Mouse (Mus musculus) cerebellum, adult 9-11 months (tissue): Measurements from ENCODE around the gene Map1b.

Source experiments
- DNase-seq: peaks from one replicate; pipeline ENCODE4 v3.0.0; 2022

Map1b gene

DNA sequence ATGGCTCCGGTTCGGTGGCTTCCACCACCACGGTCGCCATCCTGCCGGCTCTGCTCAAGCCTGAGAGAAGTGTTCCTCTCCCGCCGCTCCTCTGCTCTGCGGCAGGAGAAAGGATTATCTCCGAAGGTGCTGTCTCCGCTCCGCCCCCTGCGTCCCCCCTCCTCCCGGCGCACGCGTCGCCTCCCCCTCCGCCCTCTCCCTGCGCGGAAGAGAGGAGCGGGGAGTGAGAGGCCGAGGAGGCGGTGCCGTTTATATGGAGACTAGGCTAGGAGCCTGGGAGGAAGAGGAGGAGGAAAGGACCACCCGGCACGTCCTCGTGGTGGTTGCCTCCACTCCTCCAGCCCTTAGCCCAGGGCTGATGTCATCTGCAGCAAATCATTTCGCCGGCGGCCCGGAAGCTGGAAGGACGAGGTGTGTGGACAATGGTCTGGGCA, at the start of gene Map1b:
TSS of gene Map1b (minus strand) at position 93 of the 434 bp plus-strand sequence.
- DNase-seq, result peak; percentile 90

- no peak for DNase-seq
These were observed 48.0 kb upstream of the Map1b start for GRCm38 (mm10) chr13:99564346-99564745.

- peak; percentile 68 for DNase-seq
These were observed 46.7 kb upstream of the Map1b start for GRCm38 (mm10) chr13:99563021-99563420.

DNA sequence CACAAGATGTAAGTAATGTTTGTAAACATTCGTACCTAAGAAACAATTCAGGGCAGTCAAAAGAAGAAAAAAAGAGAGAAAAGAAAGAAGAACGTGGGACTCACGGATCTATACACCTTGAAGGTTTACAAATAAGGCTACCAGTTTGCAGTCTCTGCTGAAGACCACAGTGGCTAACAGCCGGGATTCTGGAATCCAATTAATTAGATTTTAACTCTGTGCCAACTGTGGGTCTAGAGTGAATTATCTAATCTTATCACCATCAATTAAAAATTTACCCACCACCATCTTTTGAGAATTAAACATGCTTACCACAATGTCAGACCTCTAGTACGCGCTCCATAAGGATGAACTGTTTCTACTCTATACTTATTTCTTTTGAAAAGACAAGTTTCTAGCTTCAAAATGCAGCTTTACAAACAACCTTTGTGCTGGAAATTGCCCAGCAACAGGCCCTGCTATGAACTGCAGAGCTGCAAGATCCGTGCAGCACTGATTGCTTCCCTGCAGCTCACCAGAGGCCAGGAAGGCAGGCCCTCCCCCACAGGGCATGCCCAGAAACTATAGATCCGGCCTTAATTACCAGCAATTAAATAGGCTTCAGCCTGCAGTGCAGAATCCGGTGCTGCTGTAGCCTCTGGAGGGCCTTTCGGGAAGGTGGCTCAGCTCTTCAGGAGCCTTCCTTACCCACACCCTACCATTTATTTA, 45.7 kb upstream of the Map1b start:
- DNase-seq, result no peak

DNA sequence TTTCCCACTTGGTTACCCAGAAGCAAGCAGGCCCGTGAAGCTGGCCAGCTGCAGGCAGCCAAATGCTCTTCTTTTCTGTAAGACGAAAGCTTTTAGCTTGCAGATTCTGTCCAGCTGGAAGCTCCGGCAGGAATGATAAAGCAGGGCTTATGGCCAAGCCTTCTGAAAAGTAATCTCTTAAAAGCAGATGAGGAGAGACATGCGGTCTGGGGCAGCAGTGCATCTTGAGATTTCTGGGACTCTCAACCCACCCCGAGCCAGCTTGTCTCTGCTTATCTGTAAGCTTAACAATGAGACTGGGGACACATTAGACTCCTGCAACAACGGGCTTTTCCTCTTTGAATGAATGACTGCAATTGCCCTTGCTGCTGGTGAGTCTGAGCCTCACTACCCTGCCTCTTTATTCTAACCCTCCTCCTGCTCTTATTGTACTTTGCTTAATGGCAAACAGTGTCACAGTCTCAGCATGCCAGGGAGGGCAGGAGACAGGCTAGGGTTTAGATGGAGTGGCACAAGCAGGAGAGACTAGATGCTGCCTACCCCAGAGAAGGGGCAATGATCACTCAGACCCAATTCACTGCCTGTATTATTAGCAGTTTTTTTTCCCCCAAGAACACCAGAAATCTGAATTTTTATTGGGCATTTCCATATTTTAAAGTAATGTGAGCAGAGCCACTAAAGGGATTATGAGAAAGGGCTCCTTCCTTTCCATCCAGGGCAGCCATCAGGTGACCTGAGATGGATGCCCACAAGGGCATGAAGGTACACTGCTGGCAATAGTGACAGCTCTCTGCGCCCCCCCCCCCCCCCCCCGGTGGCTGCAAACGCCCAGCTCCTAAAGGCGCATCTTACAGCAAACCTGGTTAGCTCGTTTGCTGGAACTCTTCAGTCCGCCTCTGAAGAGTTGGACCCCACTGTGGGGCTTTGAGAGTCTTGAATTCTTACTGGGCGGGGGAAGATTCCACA, 44.6 kb upstream of the Map1b start:
- DNase-seq, result no peak

DNA sequence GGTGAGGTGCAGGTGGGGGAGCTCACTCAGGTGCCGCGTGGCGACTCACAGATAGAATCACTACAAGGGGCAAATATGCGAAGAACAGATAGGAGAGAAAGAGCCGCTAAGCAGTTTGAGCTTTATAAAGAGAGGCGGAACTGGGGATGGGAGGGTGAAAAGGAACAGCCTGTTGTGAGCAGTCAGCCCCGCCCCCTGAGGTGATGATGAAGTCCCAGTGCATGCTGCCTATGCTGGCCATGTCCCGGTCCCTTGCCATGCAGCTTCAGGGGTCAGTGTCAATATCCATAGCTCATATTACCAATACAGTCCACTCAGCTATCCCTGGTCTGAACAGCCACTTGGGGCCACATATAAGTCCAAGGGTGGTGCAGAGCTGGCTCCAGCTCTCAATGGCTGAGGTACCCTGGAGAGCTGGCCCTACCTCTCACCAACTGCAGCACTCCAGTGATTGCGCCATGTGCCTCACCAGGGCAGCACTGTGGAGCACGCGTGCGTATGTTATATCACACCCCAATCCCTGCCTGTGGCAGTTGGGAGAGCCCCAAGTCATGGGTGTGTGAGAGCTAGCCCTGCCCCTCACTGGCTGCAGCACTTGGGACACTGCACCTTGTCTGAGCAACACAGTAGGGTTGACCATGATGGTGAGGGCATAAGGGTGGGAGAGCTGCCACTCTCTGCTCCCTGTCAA, 42.0 kb upstream of the Map1b start:
- no peak for DNase-seq

GRCm38 (mm10) chr13:99557813-99558212, 41.5 kb upstream of the Map1b start:
- no peak for DNase-seq

DNA sequence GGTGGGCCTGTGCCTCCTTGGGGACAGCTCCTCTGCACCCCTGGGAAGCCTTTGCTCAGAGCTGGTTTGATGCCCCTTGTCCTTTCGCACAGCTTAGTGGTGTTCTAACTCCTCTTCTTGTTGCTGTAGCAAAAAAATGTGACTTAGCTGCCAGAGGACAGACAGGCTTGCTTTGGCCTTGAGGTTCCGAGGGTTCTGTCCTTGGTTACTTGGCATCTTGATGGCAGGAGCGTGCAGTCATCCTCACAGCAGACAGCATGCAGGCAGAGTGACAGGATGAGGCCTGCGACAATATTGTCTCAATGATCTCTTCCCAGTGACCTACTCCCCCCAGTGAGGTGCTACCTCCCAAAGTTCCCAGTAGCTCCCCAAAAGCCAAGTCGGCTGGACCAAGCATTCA, 41.0 kb upstream of the Map1b start:
- DNase-seq, result no peak

DNA sequence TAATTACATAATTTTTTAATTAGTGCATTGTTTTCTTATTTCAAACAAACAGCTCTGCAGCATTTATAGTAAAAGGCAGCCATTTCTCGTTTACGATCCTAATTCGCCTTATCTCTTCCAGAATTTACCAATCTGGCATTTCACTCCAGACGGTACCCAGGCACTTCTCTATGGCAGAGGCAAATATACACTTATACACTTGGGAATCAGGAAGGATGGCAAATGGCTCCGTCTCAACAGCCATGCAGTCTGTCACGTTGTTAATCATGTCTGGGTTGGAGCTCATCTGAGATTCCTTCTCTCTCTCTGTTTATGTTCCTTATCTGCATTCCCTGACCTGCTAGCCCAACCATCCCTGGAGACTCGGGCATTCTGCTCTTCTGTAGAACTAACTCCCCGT, 38.6 kb upstream of the Map1b start:
- no peak for DNase-seq

DNA sequence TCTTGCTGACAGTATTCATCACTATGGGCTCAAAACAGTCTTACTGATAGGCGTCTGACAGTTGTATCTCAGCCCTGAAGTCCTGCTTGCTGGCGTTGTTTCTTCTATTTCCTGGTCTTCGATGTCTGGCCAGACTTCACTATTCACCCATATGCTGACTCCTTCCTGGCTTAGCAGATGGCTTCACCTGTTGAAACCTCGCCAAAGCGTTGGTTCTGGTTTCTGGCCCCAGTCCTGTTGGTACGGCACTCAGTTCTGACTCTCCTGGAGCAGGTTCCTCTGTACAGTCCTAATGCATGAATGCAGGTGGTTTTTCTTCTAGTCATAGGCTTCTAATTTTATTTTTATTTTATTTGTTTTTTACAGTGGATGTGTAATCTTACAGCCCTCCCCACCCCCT, 38.1 kb upstream of the Map1b start:
- peak; percentile 96 for DNase-seq

- no peak for DNase-seq
These were observed 36.0 kb upstream of the Map1b start for GRCm38 (mm10) chr13:99552381-99552780.

- DNase-seq, result no peak
These were observed 34.5 kb upstream of the Map1b start for GRCm38 (mm10) chr13:99550679-99551369.

GRCm38 (mm10) chr13:99550060-99550459, 33.7 kb upstream of the Map1b start:
- no peak for DNase-seq

DNA sequence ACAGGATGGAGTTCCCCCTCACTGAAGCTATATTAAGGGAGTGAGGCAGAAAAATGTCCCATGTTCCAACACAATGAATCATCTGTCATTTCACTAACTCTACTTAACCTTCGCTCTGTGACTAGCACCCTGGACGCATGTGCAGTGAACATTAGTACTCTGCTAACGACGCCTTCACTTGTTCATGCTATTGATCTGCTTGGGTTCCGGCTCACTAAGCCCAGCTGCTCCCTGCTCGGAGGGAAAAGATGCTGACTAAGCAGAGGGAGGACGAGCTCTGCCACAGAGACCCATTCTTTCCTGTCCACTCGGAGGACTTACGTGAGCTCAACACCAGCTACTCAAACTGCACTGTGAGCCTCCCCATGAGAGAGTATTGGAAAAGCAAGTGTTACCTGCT, 33.2 kb upstream of the Map1b start:
- DNase-seq, result no peak

DNA sequence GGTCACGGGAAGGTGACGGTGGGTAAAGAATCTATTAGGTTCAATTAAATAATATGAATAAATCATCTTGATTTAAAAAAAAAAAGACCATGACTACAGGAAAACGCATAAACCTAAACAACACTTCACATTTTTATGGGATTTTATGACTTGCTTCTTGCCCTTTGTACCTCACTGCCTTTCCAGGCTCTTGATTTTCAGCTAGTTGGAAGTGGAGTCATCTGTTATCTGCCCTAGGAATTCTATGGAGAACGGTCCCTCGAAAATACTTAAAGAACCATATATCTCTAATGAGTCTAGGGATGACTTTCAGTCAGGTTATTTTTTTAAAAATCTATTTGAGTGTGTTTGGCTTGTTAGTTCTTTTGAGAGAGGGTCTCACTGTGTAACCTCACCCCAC, 30.5 kb upstream of the Map1b start:
- no peak for DNase-seq

DNA sequence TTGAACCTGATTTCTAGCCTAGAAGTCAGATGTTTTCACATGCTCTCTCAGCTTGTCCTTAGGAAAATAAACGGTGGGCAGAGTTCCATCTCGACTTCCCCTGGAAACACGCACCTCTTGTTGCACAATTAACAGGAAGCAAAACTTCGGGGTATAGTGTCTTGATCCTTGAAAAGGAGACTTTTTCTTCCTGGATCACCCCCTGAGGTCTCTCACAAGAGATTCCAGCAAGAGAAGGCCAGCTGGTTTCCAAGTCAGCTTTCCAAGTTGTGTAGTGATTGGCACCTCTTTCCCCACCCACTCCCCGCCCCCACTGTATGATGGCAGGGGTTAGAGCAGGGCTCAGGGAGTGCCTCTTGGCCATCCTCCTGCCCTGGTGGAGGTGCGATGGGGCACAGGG, 28.9 kb upstream of the Map1b start:
- no peak for DNase-seq

- DNase-seq, result no peak
These were observed 25.3 kb upstream of the Map1b start for GRCm38 (mm10) chr13:99541429-99542267.

- no peak for DNase-seq
These were observed 22.9 kb upstream of the Map1b start for GRCm38 (mm10) chr13:99539288-99539687.

- DNase-seq, result no peak
These were observed 22.5 kb upstream of the Map1b start for GRCm38 (mm10) chr13:99538851-99539250.

DNA sequence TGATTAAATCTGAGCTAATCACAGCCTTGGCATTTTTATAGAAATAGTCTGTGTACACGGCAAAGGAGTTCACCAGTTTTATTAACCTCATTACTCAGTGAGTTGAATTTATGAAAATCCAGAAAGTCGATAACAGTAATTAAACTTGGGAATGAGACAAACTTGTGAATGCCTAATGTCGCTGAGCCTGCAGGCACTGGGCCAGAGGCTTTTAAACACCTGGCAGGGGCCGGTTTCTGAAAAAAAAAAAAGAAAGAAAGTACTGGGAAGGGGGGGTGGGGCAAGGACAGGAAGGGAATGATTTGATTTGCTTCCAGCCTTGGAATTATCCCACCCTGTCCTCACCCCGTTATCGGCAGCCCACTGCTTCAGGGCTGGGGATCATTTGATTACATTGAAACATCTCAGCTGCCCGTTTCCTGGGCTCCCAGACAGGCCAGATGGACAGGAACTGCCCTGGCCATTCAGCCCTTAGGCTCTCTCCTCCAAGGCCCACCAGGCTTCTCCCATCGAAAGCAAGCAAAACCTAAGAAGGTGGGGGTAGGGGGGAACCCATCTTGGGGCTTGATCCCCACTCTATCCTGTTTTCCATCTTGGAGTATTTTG, 21.7 kb upstream of the Map1b start:
- DNase-seq, result no peak

DNA sequence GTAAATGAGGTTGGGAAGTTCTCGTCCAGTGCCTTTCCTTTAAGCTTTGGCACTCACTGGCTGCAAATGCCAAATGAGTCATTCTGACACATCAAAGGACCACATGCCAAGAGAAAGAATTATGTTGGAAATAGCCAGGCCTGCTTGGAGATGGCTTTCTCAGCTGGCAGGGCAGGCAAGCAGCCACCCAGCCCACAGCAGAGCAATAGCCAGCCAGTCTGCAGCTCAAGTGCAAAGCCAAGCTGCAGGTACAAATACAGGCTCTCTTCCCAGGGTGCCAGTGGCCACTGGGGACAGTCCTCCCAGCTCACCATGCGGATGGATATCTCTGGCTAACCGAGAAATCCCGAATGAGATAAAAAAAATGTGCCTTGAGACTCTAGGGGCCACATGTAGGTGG, 12.1 kb upstream of the Map1b start:
- peak; percentile 76 for DNase-seq
